Mouse (Mus musculus): ENCODE results near the gene Ctnnd2. TPM values are rescaled to one million over a fixed set of nuclear protein-coding genes. Genes with fewer than 3 reads are reported as not detected.

Ctnnd2 gene
- total RNA-seq, 1 experiment from 2014 or later: 2.4 TPM

DNA sequence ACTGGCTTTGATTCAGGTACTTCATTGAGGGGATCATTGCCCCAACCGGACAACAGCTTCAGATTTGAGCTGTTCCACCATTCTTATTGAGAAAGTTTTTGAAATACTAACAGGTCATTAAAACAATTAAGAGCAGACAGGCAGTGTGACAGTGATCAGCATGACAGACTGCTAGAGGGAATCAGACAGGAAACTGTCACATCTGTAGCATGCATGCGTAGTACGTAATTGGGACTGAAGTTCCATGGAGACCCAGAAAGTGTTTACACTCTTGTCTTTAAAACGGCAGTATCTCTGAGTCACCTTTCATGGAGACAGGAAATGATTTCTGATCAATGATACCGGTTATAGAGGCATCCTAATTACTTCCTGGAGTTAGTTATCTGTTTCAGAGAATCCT, 286.3 kb downstream of the Ctnnd2 start:
- ATAC-seq (replicated peaks in 1 of 2; ENCODE audit: insufficient read depth in 1 of 2, low FRiP score in 2 of 2, low TSS enrichment in 1 of 2, low read depth in 1 of 2, poor library complexity in 2 of 2, severe bottlenecking in 2 of 2): no peak

DNA sequence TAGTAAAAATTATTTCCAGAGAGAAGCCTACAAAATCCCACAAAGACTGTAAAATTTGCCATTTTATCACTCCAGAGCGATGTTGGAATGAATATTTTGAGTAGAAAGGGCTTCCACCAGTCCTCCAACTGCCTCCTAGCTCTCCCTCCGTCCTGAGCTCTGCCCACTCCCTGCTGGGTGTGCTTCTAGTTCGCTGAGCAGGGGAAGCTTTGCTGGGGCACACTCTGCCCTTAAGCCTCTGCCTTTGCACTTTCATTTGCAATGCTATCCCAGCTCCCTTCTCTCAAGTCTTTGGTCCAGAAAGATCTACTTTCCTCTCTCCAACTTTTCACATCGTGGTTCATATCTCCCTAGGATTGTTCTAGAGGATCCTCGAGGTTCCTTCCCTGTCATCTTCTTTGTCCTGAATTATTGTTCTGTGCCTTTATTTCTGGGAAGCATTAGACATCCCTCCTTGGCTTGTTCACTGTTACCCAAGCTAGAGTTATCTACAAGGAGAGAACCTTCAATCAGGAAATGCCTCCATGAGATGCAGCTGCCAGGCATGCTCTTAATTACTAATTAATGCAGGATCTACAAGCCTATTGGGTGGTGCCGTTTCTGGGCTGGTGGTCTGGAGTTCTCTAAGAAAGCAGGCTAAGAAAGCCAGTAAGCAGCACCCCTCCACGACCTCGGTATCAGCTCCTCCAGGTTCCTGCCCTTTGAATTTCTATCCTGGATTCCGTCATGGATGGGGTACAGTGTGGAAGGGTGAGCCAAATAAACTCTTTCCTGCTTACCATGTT, 288.1 kb downstream of the Ctnnd2 start:
- ATAC-seq (replicated peaks in 1 of 2; ENCODE audit: insufficient read depth in 1 of 2, low FRiP score in 2 of 2, low TSS enrichment in 1 of 2, low read depth in 1 of 2, poor library complexity in 2 of 2, severe bottlenecking in 2 of 2): no peak

DNA sequence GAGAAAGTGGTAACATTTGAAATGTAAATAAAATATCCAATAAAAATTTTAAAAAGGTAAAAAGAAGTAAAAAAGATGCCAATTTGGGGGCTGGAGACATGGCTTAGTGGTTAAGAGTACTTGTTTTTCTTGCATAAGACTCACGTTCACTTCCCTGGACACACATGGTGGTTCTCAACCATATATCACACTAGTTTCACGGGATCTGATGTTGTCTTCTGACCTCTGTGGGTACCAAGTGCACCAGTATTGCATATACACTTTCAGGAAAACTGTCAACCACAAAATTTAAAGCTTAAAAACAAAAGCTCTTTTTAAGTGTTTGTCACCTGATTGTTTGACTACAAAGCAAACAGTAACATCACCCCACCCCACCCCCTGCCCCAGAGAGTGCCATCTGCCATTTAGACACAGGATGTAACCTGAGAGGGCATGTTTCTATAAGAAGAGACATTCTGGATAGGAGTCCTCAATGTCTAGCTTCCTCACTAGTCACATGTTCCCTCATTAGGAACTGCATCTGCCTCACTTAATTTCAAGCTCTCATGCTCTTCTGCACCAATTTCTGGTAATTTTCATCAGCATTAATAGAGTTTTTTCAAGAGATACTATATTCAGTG, 290.5 kb downstream of the Ctnnd2 start:
- no peak for ATAC-seq (replicated peaks in 1 of 2; ENCODE audit: insufficient read depth in 1 of 2, low FRiP score in 2 of 2, low TSS enrichment in 1 of 2, low read depth in 1 of 2, poor library complexity in 2 of 2, severe bottlenecking in 2 of 2)

DNA sequence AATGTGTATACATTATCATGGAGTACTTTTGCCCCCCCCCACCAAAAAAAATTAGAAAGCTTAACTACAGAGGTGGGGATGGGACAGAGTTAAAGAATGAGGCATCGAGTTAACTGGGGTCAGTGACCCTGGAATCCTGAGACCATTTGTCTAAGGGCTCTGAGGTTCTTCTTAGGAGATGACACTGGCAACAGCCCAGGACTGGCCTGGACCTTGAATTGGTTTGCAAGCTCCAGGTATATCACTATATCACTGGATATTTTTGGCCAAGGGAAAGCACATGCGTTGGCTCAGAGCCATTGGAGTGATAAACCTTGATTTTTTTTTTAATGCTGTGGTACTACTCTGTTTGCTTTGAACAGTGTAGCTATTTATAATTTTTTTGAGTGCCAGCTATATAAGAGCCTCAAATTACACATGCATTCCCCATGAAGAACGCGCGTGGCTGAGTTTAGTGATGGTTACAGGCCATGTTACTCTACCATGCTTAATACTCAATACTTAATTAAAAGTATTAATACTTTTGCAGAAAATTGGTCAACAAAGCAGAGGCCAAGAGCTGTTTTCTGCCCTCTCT, 291.2 kb downstream of the Ctnnd2 start:
- ATAC-seq (replicated peaks in 1 of 2; ENCODE audit: insufficient read depth in 1 of 2, low FRiP score in 2 of 2, low TSS enrichment in 1 of 2, low read depth in 1 of 2, poor library complexity in 2 of 2, severe bottlenecking in 2 of 2): no peak

DNA sequence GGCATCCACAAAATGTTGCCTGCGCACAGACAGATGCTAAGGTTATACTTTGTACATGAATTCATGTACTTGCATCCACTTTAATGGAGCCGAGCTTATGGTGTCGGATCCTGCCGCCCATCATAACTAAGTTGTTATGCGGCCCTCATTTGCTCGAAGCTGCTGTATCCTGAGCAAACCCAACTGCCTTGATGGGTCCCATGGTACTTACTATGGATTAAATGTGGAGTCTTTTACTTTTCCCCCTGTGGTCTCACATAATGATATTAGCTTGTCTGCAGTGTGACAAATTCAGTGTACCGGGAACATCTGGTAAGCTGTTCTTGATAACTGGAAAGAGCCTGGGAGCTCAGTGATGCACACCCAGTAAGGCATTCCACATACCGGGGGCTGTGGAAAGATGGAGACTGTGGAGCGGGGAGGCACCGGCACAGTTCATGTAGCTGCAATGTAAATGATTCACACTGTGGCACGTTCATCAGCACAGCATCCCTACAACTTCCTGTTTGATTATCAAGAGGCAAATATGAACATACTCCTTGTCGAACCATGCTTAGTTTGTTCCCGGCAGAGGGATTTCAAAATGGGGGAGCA, 294.7 kb downstream of the Ctnnd2 start:
- ATAC-seq (replicated peaks in 1 of 2; ENCODE audit: insufficient read depth in 1 of 2, low FRiP score in 2 of 2, low TSS enrichment in 1 of 2, low read depth in 1 of 2, poor library complexity in 2 of 2, severe bottlenecking in 2 of 2): no peak

DNA sequence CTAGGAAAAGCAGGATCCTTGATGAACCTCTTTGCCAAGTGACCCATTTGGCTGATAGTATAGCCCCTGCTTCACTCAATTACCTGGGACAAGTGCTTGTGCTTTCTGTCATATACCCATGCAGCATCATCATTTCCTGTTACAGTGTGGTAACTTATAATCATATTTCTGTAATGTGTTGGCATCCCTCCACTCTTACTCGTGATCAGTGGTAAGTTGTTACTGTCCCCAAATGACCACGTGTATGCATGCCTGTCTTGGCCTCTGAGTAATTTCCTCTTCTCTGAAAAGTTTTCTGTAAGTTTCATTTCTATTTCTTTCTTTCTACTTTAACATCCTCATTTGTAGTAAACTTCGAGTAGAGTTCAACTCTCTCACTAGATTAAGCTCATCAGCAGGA, 296.4 kb downstream of the Ctnnd2 start:
- peak; percentile 62 to 76 for ATAC-seq (replicated peaks in 1 of 2; ENCODE audit: insufficient read depth in 1 of 2, low FRiP score in 2 of 2, low TSS enrichment in 1 of 2, low read depth in 1 of 2, poor library complexity in 2 of 2, severe bottlenecking in 2 of 2)

DNA sequence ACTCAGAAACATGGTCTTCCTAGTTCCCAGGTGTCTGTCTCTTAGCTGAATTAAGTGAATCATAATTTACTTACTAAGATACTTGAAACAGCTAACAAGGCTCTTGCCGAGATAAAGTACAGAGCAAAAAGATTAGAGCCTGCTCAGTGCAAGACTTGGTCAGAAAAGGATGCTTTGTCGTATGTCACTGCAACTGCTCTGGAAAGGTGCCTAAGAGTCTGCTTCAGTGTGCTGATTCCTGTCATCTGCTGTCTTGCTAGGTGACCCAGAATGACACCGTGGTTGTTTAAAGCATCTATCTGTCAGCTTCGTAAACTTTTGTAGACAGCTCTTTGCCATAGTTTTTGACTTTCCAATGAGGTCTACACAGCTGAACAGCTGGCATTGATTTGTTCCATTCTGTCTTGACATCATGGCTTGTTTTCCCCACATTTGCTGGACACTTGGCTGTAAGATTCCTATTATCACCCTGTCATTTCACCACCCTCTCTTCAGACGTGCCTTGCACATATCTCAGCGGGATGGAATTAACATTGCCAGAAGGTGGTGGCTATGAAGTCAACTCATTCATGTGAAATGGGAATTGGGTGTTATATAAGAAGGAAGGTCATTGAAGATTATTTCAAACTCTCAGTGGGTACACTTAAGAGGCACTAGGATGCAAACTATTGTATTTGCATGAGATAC, 299.0 kb downstream of the Ctnnd2 start:
- no peak for ATAC-seq (replicated peaks in 1 of 2; ENCODE audit: insufficient read depth in 1 of 2, low FRiP score in 2 of 2, low TSS enrichment in 1 of 2, low read depth in 1 of 2, poor library complexity in 2 of 2, severe bottlenecking in 2 of 2)

DNA sequence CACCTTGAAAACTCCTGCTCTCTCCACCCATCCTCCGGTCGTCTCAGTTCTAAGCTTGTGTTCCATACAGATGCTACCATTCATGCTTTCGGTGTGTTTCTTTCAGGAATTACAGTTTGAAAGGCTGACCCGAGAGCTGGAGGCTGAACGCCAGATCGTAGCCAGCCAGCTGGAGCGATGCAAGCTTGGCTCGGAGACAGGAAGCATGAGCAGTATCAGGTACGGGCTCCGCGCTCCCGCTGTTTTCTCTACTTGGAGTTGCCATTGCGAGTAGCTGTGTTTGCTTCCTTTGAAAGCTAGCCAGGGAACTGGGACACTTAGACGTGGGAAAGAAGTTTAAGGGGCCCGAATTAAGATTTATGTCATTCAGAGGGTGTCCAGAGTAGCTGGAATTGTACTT, 308.3 kb downstream of the Ctnnd2 start:
- no peak for ATAC-seq (replicated peaks in 1 of 2; ENCODE audit: insufficient read depth in 1 of 2, low FRiP score in 2 of 2, low TSS enrichment in 1 of 2, low read depth in 1 of 2, poor library complexity in 2 of 2, severe bottlenecking in 2 of 2)

DNA sequence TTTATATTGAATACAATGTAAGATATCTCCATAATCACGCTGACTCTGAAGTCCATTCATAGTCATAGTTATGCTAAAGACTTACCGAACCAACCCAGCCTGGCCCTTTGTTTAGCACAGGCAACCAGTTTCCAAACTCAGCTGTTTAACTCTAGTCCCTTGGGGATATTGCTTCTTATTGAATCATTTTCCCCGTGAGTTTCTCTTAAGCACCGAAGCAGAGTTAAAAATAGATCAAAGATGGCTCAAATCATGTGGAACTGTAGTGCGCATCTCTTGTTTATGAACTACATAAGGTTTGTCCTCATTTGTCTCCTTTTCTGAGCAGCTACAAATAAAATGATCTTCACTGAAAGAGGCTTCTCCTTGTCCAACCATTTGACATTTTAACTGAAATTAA, 334.1 kb downstream of the Ctnnd2 start:
- ATAC-seq (replicated peaks in 1 of 2; ENCODE audit: insufficient read depth in 1 of 2, low FRiP score in 2 of 2, low TSS enrichment in 1 of 2, low read depth in 1 of 2, poor library complexity in 2 of 2, severe bottlenecking in 2 of 2): no peak

DNA sequence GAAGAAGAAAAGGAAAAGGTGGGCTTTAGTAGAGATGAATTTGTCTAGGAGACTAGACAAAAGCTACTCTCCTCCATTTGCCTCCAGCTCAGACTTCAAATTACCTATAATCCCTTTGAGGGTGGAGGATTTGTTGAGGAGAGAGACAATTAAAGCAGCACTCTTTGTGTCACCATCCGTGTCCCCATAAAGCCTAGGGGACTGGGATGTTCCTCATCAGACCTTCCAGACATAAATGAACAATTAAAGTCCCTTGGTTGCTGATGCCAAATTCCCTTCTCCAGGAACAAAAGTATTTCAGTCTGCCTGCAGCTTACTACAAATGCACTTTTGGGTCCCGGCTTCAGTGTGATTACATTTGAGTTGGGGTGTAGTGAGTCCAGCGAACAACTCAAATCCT, 340.1 kb downstream of the Ctnnd2 start:
- no peak for ATAC-seq (replicated peaks in 1 of 2; ENCODE audit: insufficient read depth in 1 of 2, low FRiP score in 2 of 2, low TSS enrichment in 1 of 2, low read depth in 1 of 2, poor library complexity in 2 of 2, severe bottlenecking in 2 of 2)

DNA sequence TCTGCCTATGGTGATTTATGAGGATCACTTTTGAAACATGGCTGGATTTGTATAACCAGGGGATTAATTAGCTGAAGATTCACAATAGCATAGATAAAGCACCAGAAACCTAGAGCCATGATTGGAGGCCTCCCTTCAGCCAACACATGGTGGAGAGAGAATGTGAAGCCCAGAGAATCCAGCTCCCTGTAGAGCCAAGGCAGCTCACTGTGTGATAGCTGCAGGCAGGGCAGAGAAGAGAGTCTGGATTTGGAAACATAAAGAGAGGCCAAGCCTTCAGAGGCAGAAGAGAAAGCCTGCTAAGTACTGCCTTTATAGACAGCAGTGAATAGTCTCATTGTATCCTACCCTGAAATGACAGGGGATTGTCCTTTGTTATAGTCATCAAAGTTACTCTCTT, 340.7 kb downstream of the Ctnnd2 start:
- ATAC-seq (replicated peaks in 1 of 2; ENCODE audit: insufficient read depth in 1 of 2, low FRiP score in 2 of 2, low TSS enrichment in 1 of 2, low read depth in 1 of 2, poor library complexity in 2 of 2, severe bottlenecking in 2 of 2): no peak

DNA sequence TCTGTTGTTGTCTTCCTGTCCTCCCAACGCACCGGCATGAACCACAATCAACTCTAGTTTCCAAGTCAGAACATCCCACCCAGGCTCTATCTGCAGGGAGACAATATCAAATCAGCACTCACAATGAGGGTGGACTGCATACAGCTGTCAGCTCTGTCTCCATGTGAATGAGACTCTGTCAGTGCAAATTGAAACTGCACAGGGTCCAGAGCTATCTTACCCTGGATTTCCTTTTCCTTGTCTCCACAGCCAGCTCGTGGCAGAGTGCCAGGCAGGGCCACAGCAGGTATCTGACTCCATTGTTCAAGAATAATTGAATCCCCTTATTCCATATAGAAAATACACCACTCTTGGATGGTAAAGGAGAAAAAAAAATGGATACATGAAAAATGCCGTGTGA, 343.0 kb downstream of the Ctnnd2 start:
- no peak for ATAC-seq (replicated peaks in 1 of 2; ENCODE audit: insufficient read depth in 1 of 2, low FRiP score in 2 of 2, low TSS enrichment in 1 of 2, low read depth in 1 of 2, poor library complexity in 2 of 2, severe bottlenecking in 2 of 2)

DNA sequence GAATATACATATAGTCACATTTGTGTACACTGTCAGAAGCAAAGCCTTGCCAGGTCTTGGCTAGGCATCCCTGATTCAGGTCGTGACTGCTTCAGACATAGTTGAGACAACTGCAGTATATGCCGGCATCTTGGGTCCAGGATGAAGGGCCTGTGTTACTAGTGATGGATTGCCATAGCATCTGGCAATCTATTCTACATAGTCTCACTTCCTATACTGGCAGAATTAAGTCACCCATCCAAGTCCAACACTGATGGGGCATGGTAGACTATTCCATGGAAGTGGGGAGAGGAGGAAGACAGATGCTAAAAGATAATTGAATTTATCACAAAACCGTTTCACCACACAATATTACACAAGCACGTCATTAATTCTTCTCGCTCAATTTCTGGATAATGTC, 369.1 kb downstream of the Ctnnd2 start:
- no peak for ATAC-seq (replicated peaks in 1 of 2; ENCODE audit: insufficient read depth in 1 of 2, low FRiP score in 2 of 2, low TSS enrichment in 1 of 2, low read depth in 1 of 2, poor library complexity in 2 of 2, severe bottlenecking in 2 of 2)

DNA sequence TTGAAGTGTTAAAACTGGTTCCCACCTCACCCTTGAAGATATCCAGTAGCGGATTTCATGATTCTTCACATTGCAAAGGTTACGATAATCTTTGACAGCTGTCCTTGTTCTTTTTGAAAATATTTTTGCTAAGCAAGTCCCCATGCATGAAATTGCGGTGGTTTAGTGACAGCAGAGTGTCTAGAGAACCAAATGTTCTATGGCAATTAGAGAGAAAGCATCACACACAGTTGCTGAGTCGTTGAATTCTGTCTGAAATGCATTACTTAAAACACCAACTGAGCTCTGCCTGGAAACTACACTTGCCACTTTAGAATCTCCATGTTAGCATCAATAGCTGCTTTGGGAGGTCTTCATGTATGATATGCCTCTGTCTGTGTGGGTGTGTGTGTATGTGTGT, 375.9 kb downstream of the Ctnnd2 start:
- no peak for ATAC-seq (replicated peaks in 1 of 2; ENCODE audit: insufficient read depth in 1 of 2, low FRiP score in 2 of 2, low TSS enrichment in 1 of 2, low read depth in 1 of 2, poor library complexity in 2 of 2, severe bottlenecking in 2 of 2)

DNA sequence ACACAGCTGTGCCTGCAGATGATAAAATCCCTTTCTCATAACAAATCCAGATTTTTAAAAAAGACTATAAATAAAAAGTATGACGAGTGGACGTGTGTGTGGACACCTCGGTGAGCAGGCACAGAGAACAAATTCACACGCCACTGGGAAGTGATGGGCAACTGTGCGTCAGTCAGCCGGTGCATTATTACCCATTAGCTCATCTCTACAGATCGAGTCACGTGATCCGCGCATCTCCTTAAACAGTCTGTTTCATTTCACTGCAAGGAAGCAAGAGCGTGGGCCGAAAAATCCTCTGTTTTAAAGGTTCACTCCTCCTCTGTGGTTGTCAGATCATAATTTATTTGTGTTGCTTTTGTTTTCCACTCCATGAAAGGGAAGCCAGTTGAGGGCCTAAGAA, 378.6 kb downstream of the Ctnnd2 start:
- ATAC-seq (replicated peaks in 1 of 2; ENCODE audit: insufficient read depth in 1 of 2, low FRiP score in 2 of 2, low TSS enrichment in 1 of 2, low read depth in 1 of 2, poor library complexity in 2 of 2, severe bottlenecking in 2 of 2): no peak

DNA sequence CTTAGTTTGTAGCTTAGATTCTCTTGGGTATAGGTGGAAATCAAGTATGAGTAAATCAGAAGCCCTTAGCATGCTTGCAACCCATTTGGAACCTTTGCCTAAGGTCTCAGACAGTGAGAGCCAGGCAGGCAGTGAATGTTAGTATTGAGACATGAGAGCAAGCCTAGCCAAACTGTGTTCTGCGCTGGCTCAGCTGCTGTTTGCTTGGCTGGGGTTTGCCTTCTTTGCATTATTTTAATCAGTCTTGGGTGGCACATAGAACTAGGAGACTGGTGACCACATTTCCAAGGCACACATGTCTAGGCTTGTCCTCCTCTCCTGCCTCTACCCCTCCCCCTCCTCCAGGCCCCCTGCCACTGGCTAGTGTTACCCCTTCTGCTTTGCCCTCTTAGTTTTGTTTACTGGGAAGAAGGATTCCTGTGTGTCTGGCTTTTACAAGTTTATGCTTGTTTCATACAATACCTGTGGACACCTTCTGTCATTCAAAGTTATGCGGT, 381.6 kb downstream of the Ctnnd2 start:
- ATAC-seq (replicated peaks in 1 of 2; ENCODE audit: insufficient read depth in 1 of 2, low FRiP score in 2 of 2, low TSS enrichment in 1 of 2, low read depth in 1 of 2, poor library complexity in 2 of 2, severe bottlenecking in 2 of 2): no peak

DNA sequence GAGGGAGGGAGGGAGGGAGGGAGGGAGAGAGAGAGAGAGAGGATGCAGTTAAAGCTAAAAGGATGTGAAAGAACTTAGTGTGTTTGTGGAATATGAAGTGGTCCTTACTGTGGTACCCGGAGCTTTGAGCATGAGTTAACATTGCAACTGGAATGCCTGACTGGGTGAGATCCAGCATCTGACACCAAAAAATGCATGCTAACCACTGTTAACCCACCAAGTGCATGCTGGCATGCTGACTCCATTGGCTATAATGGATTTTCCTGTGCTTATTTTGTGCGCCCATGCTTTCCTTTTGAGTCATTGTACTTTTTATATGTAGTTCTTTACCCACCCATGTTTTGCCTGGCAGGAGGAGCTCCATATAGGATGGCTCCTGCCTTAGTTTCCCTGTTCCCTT, 383.4 kb downstream of the Ctnnd2 start:
- no peak for ATAC-seq (replicated peaks in 1 of 2; ENCODE audit: insufficient read depth in 1 of 2, low FRiP score in 2 of 2, low TSS enrichment in 1 of 2, low read depth in 1 of 2, poor library complexity in 2 of 2, severe bottlenecking in 2 of 2)

DNA sequence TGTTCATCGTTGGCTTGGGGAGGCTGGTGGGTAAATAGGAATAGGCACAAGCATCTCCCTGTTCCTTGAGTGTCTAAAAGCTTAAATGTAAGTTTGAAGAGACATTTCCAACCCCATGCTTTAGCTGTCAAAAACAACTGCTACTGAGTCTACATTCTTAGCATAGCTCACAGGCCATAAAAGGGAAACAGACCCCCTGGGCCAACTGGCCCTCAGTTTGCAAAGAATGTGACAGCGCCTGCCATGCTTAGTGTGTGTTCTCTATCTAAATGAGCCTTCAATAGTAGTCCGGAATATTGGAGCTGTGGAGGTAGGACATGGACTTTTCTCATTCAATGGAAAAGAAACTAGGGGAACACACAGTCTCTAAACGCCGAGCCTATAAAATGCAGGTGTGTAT, 390.0 kb downstream of the Ctnnd2 start:
- no peak for ATAC-seq (replicated peaks in 1 of 2; ENCODE audit: insufficient read depth in 1 of 2, low FRiP score in 2 of 2, low TSS enrichment in 1 of 2, low read depth in 1 of 2, poor library complexity in 2 of 2, severe bottlenecking in 2 of 2)

Data from hematopoietic stem cell, adult 5-6 weeks (primary cell).